Mouse (Mus musculus) ovary, adult 18-20 months (tissue): ENCODE results near the gene Psmd7.
"Not testable (repeated sequence)": the region's sequence is repeated elsewhere in the genome, so short reads cannot be mapped to it uniquely, and the experiment has no call there.

Experiments used
- DNase-seq: peaks from one replicate; pipeline ENCODE4 v3.0.0; 2022; ENCODE audit warnings: low spot score, mixed read lengths

Gene Psmd7

GRCm38 (mm10) chr8:107587995-107588780, at the start of gene Psmd7:
TSS of gene Psmd7 (minus strand) at chr8:107588464.
- DNase-seq = peak; percentile 90

- DNase-seq = no peak
Observed at GRCm38 (mm10) chr8:107633734-107634133, 45.5 kb upstream of the Psmd7 start.

DNA sequence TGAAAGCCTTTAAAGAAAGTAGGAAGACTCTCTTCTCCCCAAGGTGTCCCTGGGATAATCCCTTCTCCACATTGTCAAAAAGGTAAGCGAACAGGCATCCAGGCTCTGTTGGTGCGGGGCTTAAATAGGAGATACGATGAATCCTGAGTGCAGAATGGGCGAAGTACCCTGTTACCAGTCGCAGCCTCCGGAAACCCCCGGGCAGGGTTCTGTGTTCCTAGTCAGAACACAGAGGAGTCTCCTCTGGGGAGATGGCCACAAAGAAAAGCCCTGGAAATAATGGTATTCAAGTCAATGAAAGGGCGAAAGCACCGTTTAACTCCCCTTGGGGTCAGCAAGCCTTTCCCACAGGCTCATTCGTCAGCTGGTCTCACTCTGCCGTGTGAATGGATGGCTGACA, 41.4 kb upstream of the Psmd7 start:
- DNase-seq = no peak

GRCm38 (mm10) chr8:107628501-107629149, 40.4 kb upstream of the Psmd7 start:
- no peak for DNase-seq

GRCm38 (mm10) chr8:107627881-107628280, 39.6 kb upstream of the Psmd7 start:
- DNase-seq = no peak

DNA sequence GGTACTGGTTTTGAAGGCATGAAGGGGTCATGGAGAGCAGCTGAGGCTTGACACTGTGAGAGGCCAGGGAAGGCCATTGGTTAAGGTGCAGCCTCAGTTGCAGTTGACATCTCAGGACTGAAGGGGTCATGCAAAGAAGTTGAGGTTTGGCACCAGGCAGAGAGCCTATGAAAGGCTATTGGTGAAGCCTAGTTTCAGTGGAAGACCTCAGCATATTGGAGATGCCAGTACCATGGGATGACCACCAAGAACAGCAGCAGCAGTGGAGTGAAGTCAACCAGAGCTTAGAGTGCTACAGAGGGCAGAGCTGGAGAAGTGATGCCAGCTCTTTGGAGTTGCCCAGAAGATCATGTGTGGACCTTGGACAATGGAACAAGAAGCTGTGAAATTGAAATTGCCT, 36.0 kb upstream of the Psmd7 start:
- not testable (repeated sequence) for DNase-seq

DNA sequence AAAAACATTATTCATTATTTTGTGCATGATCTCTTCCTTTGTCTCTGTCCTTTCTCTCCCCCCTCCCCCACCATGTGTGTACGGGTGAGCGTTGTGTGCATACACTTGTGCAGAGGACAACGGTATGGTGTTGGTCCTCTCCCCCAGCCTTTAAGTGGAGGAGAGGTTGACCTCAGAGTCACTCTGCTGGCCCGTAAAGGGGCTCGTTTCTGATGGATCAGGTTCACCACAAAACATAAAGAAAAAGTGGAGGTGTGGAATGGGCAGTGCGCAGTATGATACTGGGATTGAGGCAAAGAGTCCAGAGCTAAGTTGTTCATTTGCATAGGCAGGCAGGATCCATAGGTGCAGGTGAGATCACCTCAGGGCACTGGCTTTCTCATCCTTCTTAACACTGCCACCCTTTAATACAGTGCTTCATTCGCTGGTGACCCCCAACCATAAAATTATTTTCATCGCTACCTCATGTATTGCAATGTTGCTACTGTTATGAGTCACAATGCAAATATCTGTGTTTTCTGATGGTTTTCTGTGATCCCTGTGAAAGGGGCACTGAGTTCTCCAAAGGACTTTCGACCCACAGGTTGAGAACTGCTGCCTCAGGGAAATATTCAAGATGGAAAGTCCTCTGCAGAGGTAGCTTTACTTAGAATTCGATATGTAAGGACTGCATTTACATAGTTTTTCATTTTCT, 33.8 kb upstream of the Psmd7 start:
- DNase-seq = no peak

- DNase-seq = no peak
Observed at GRCm38 (mm10) chr8:107621136-107621535, 32.9 kb upstream of the Psmd7 start.

DNA sequence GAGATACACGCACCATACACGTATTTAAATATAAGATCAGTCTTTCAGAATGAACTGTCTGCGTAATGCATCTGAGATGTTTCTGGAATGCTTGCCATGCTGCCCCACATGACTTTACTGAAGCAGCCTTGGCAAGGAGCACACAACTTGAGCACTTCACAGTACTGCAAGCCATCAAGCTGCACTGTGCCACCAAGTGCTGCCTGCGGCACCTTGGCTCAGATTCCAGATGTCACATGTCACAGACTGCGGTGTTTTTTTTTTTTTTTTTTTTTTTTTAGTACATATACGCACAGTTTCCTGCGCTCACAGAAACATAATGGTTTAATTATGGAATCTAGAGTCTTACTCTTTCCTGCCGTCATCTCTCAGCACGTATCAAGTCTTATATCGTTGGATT, 30.2 kb upstream of the Psmd7 start:
- no peak for DNase-seq

DNA sequence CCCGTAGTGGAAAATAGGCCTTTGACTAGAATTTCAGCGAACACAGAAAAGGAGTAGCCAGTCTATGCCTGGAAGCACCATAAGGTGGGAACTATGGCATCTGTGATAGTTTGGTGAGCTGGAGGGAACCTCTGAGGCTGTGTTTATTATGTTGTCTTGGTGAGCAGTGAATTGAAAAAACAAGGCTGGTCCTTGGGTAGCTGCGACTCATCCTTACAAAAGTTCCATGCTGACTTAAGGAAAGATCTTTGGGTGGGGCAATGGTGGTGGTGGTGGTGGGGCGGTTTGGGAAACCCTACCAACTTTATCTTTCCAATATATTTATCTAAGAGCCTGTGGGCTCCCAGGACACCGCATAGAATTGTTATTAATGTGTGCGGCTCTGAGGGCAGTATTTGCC, 25.1 kb upstream of the Psmd7 start:
- DNase-seq = no peak

DNA sequence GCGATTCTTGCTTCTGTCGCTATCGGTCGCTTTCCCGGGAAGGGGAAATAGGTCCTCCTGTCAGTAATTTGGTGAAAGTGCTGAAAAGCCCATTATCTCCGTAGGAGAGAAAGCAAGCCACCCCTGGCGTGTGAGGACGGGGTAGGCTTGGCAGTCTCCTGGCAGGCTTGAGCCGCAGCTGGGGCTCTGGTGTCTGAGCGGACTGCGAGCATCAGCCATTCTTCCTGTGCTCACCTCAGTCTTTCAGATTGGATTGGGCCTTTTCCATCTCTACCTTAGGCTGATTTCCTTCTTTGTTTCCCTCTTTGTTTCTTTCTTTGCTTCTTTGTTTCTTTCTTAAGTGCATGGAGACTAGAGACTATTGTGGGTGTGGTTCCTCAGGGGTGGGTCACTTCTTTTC, 22.6 kb upstream of the Psmd7 start:
- no peak for DNase-seq

- DNase-seq = no peak
Observed at GRCm38 (mm10) chr8:107608751-107609150, 20.5 kb upstream of the Psmd7 start.

- no peak for DNase-seq
Observed at GRCm38 (mm10) chr8:107603026-107603425, 14.8 kb upstream of the Psmd7 start.

DNA sequence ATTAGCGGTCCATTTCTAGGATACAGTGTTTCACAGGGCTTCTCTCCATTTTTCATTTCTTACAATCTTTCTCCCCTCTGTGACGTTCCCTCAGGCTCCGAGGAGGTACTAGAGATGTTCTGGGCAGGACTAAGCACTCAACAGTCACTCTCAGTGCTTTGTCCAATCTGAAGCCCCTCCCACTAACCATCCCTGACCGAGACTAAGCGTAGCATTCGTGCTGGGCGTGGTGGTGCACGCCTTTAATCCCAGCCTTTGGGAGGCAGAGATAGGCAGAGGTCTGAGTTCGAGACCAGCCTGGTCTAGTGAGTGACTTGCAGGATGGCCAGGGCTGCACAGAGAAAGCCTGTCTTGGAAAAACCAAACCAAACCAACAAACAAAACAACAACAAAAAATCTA, 11.4 kb upstream of the Psmd7 start:
- no peak for DNase-seq

DNA sequence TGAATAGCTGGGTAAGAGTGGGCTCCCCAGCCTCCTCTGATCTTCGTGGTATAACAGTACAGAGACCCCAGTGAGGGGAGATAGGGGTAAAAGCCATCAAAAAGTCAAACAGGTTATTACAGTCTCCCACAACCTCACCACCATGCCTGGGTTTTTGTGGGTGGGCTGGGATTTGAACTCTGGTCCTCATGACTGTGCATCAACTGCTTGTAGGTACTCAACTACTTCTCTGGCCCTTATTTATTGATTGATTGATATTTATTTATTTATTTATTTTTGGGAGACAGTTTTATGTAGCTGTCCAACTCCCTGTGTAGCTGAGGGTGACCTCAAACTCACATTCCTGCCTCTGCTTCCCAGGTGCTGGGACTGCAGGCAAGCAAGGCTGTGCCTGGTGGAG, 9.5 kb upstream of the Psmd7 start:
- no peak for DNase-seq

- no peak for DNase-seq
Observed at GRCm38 (mm10) chr8:107594817-107595216, 6.6 kb upstream of the Psmd7 start.

- DNase-seq = no peak
Observed at GRCm38 (mm10) chr8:107593967-107594729, 5.9 kb upstream of the Psmd7 start.

GRCm38 (mm10) chr8:107587429-107587994, 752 bp downstream of the Psmd7 start:
- no peak for DNase-seq

GRCm38 (mm10) chr8:107582136-107582535, 6.1 kb downstream of the Psmd7 start:
- no peak for DNase-seq

DNA sequence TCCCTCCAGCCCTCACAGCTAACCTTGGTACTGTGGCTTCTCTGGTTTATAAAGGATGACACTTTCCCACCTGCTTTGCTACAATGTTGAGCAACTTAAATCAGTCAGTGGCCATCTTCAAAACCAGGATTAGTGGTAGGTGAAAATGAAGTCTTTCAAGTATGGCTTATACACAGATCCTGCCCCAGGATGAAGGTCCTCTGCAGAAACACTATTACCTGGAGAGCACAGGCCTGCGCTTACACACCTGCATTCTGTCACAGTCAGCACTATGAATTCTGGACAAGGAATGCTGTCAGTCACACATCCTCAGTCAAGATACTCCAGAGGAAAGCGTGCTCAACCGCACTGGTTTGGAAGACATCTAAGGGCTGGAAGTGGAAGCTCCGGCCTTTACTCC, 6.7 kb downstream of the Psmd7 start:
- no peak for DNase-seq

- no peak for DNase-seq
Observed at GRCm38 (mm10) chr8:107580879-107581278, 7.4 kb downstream of the Psmd7 start.

- DNase-seq = no peak
Observed at GRCm38 (mm10) chr8:107578541-107578940, 9.7 kb downstream of the Psmd7 start.
